Mouse (Mus musculus): ENCODE measurements at regions not wholly inside any gene's neighbourhood (a gene's known extent, or its start where the extent isn't known, plus 50 kb on each side); places are given as distances from the start of the nearest gene placed in this dataset.

DNA sequence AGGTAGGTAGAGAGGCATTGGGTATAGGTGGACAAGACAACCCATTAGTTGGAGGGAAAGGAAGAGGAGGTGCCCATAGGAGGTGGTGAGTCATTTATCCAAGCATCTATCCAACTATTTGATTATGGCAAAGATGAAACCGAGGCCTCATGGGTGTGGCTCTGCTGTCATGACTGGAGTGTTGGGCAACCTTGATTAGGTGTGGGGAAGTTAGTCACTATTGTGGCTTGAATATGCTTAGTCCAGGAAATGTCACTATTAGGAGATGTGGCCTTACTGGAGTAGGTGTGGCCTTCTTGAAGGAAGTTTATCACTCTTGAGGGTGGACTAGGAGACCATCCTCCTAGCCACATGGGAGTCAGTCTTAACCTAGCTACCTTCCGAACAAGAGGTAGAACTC lies 281.2 kb upstream of the Rpl38 start:
- Histone ChIP-seq H3K4me1 (ENCODE audit: insufficient read depth) (no peaks in the 10 kb centered on the region), H3K27me3 (ENCODE audit: insufficient read depth, low read length) (no peaks in the 10 kb centered on the region), H3K36me3 (ENCODE audit: insufficient read depth) (no peaks in the 10 kb centered on the region), H3K4me2 (ENCODE audit: low read depth) (no peak overlapping the region), H3K27ac (ENCODE audit: low read depth, low read length) (no peak overlapping the region), H3K4me3 (ENCODE audit: low read depth, low read length) (no peak overlapping the region), H3K9me3 (ENCODE audit: low read length) (no peaks in the 10 kb centered on the region), H3K9ac (no peak overlapping the region)
- TF ChIP-seq CTCF (IDR thresholded peaks at IDR 0.05; ENCODE audit: low read depth): no peak
- WGBS: 90% methylated on average over 2 of the region's 2 CpGs
- DNase-seq (no peak), ATAC-seq (no peak)

DNA sequence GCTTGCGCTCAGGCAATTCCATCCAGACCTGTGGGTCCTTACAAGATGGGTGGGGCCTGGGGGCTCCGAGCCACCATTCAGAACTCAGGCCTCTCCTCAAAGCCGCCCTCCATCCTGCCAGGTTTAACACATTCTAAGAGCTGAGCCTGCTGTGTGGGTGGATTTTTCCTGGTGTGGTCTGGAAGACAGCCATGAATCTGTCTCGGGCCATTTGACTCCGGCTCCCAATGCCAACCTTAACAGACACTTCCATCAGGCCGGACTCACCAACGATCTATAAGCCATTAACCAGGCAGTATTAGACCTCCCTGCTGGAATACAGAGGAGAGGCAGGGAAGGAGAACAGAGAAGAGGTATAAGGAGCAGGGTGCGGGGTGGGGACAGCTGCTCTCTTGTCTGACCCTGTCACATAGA lies 288.9 kb upstream of the Rpl38 start:
- H3K27me3 ChIP-seq (ENCODE audit: insufficient read depth, low read length): no peaks in the 10 kb centered on the region
- no peak for TF ChIP-seq CTCF (IDR thresholded peaks at IDR 0.05; ENCODE audit: low read depth)
- WGBS: 53% methylated on average over 8 of the region's 8 CpGs
- no peak for DNase-seq
- no peak overlapping the region for H3K4me3 ChIP-seq (ENCODE audit: low read depth, low read length)
- H3K4me2 ChIP-seq (ENCODE audit: low read depth): no peak overlapping the region
- H3K9me3 ChIP-seq (ENCODE audit: low read length): no peaks in the 10 kb centered on the region
- no peaks in the 10 kb centered on the region for H3K36me3 ChIP-seq (ENCODE audit: insufficient read depth)
- ATAC-seq: no peak
- no peak overlapping the region for H3K27ac ChIP-seq (ENCODE audit: low read depth, low read length)
- no peak overlapping the region for H3K9ac ChIP-seq
- no peaks in the 10 kb centered on the region for H3K4me1 ChIP-seq (ENCODE audit: insufficient read depth)

DNA sequence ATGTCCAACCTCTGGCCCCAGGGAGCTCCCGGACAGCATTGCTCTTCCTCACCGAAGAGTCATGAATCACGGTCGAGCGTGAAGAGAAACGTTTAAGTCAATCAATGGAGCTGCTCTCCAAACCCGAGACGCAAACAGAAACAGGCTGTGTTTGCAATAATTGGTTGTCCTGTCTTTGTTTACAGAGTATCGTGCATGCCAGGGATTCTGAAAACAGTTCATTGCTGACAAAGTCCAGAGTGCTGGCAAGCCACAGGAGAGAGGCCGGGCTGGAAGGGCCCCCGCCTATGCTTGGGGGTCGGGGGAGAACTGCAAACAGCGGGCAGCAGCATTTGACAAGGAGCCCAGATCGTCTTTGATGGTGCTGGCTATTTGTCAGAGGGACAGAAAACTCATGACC lies 292.4 kb upstream of the Rpl38 start:
- Histone ChIP-seq H3K36me3 (ENCODE audit: insufficient read depth) (no peaks in the 10 kb centered on the region), H3K4me1 (ENCODE audit: insufficient read depth) (no peaks in the 10 kb centered on the region), H3K27me3 (ENCODE audit: insufficient read depth, low read length) (no peaks in the 10 kb centered on the region), H3K27ac (ENCODE audit: low read depth, low read length) (no peak overlapping the region), H3K9me3 (ENCODE audit: low read length) (no peaks in the 10 kb centered on the region), H3K9ac (no peak overlapping the region), H3K4me2 (ENCODE audit: low read depth) (no peak overlapping the region), H3K4me3 (ENCODE audit: low read depth, low read length) (no peak overlapping the region)
- DNase-seq: no peak
- 26% methylated on average over 14 of the region's 14 CpGs for WGBS
- TF ChIP-seq CTCF (IDR thresholded peaks at IDR 0.05; ENCODE audit: low read depth): no peak
- ATAC-seq: no peak

DNA sequence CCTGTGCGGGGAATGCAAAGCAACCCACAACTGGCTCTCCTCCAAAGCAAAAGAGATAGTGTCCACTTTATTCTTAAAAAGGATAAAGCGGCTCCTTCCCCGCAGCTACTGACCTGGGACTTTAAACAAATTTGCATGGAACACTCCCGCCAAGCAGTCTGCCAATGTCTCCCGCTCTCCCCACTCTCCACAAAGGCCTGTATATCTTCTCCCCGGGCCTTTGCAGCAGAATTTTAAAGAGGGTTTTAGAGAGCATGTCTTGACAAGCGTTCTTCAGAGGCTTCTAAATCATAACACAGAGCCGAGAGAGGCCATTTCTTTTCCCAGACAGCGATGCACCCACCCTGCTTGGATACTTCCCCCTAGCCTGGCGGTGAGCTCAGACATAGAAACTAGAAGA lies 297.6 kb upstream of the Rpl38 start:
- Histone ChIP-seq H3K27me3 (ENCODE audit: insufficient read depth, low read length) (no peaks in the 10 kb centered on the region), H3K9ac (no peak overlapping the region), H3K9me3 (ENCODE audit: low read length) (no peaks in the 10 kb centered on the region), H3K36me3 (ENCODE audit: insufficient read depth) (no peaks in the 10 kb centered on the region), H3K27ac (ENCODE audit: low read depth, low read length) (no peak overlapping the region), H3K4me2 (ENCODE audit: low read depth) (no peak overlapping the region), H3K4me1 (ENCODE audit: insufficient read depth) (peaks cover 6% of the 10 kb centered on the region; the same call in 1 of the 2 replicates), H3K4me3 (ENCODE audit: low read depth, low read length) (no peak overlapping the region)
- TF ChIP-seq CTCF (IDR thresholded peaks at IDR 0.05; ENCODE audit: low read depth): no peak
- no peak for ATAC-seq
- 27% methylated on average over 10 of the region's 10 CpGs for WGBS
- no peak for DNase-seq

DNA sequence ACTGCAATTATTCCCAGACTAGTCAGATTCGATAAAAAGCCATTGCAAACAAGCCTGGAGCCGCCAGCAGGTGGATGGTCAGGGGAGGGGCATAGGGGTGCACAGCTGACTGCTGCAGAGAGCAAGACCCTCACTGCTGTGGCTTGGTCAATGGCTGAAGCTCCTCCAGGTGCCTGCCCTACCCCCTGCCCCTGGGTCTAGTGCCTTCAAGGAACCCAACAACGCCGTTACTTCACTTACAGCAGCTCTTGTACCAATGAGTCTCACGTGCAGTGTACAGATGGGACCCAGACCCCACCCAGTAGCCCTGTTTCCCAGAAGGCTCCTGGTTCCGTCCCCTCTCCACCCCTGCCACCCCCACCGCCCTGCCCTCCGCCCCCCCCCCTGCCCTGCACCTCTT lies 300.5 kb upstream of the Rpl38 start:
- WGBS: 86% methylated on average over 7 of the region's 8 CpGs
- DNase-seq: no peak
- Histone ChIP-seq H3K4me3 (ENCODE audit: low read depth, low read length) (no peak overlapping the region), H3K4me2 (ENCODE audit: low read depth) (no peak overlapping the region), H3K9me3 (ENCODE audit: low read length) (no peaks in the 10 kb centered on the region), H3K27me3 (ENCODE audit: insufficient read depth, low read length) (no peaks in the 10 kb centered on the region), H3K9ac (no peak overlapping the region), H3K4me1 (ENCODE audit: insufficient read depth) (peaks cover 6% of the 10 kb centered on the region; the same call in 1 of the 2 replicates), H3K36me3 (ENCODE audit: insufficient read depth) (no peaks in the 10 kb centered on the region), H3K27ac (ENCODE audit: low read depth, low read length) (no peak overlapping the region)
- ATAC-seq: no peak
- no peak for TF ChIP-seq CTCF (IDR thresholded peaks at IDR 0.05; ENCODE audit: low read depth)

DNA sequence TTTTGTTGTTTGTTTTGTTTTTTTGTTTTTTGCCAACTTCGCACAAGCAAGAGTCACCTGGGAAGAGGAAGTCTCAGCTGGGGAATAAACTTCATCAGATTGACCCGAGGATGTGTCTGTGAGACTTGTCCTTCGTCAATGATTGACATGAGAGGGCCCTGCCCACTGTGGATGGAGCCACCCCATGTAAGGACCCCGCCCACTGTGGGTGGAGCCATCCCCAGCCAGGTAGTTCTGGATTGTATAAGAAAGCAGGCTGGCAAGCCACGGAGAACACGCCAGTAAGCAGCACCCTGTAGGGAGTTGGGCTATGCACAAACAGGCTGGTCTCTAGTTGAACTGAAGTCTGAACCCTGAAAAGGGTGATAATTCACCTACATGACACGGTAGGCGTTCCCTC lies 294.1 kb upstream of the Sdk2 start:
- Histone ChIP-seq H3K27ac (ENCODE audit: low read depth, low read length) (no peak overlapping the region), H3K4me2 (ENCODE audit: low read depth) (no peak overlapping the region), H3K27me3 (ENCODE audit: insufficient read depth, low read length) (no peaks in the 10 kb centered on the region), H3K9ac (no peak overlapping the region), H3K36me3 (ENCODE audit: insufficient read depth) (no peaks in the 10 kb centered on the region), H3K4me3 (ENCODE audit: low read depth, low read length) (no peak overlapping the region), H3K4me1 (ENCODE audit: insufficient read depth) (no peaks in the 10 kb centered on the region), H3K9me3 (ENCODE audit: low read length) (no peaks in the 10 kb centered on the region)
- ATAC-seq (no peak), DNase-seq (no peak)
- WGBS: 86% methylated on average over 8 of the region's 8 CpGs
- no peak for TF ChIP-seq CTCF (IDR thresholded peaks at IDR 0.05; ENCODE audit: low read depth)

DNA sequence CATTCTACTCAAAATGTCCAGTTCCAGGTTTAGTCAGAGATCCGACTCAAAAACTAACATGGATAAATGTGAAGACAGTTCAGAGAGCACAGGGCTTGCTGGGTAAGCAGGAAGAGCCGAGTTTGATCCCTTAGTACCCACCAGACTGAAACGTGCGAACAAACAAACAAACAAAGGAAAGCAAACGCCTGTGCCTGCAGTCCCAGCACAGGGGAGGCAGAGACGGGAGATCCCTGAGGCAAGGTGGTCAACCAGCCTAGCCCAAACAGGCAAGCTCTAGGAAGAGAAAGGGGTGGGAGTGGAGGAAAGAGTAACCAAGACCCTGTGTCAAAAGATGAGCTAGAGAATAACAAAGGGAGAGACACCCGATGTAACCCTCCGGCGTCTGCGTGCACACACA lies 293.5 kb upstream of the Sdk2 start:
- Histone ChIP-seq H3K9ac (no peak overlapping the region), H3K9me3 (ENCODE audit: low read length) (no peaks in the 10 kb centered on the region), H3K36me3 (ENCODE audit: insufficient read depth) (no peaks in the 10 kb centered on the region), H3K4me2 (ENCODE audit: low read depth) (no peak overlapping the region), H3K4me1 (ENCODE audit: insufficient read depth) (no peaks in the 10 kb centered on the region), H3K4me3 (ENCODE audit: low read depth, low read length) (no peak overlapping the region), H3K27me3 (ENCODE audit: insufficient read depth, low read length) (no peaks in the 10 kb centered on the region), H3K27ac (ENCODE audit: low read depth, low read length) (no peak overlapping the region)
- no peak for ATAC-seq
- no peak for TF ChIP-seq CTCF (IDR thresholded peaks at IDR 0.05; ENCODE audit: low read depth)
- no peak for DNase-seq
- 91% methylated on average over 10 of the region's 10 CpGs for WGBS
